Mouse (Mus musculus) cerebellum, postnatal 14 days (tissue): Measurements from ENCODE around the gene Mfsd14a.
A peak's percentile ranks its signal among the peaks of the same experiment; 100 is the strongest.

ENCODE experiments used
- DNase-seq, 2 experiments: peaks; one replicate each; pipeline ENCODE4 v3.0.0; 2021; ENCODE audit warnings: mixed read lengths in 2 of 2

The Mfsd14a gene

DNA sequence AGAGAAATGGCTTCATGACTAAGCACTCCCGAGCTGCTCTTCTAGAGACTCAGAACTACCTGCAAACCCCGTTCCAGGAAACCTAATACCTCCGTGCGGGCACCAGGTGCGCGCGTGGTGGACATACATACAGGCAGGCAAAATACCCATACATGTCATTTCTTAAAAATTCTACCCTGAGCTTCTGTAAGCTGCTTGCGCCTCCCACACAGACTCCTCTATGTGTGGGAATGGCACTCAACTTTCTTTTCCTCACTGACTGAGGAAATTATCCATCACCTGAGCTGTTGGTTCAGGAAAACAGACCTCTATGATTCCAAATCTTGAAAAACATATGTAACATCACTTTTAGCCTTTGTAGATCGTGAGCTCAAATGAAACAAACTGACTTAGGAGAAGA lies 11.8 kb downstream of the Mfsd14a start:
- DNase-seq, result no peak

DNA sequence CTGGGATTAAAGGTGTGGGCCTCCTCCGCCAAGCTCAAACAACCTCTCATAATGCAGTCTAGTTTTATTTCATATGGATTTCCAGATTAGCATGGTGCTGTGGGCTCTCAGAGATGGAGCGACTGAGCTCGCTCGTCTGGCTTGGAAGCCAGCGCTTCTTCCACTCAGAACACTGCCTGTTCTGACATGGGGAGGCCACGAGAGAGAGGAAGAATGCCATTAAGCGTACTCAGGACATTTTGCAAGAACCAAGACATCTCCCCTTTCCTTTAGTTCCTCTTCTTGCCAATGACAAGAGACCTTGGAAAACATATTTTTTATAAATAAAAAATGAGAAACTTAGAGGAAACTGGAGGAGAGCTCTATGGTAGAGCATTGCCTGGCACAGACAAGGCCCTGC lies 13.7 kb downstream of the Mfsd14a start:
- no peak for DNase-seq

DNA sequence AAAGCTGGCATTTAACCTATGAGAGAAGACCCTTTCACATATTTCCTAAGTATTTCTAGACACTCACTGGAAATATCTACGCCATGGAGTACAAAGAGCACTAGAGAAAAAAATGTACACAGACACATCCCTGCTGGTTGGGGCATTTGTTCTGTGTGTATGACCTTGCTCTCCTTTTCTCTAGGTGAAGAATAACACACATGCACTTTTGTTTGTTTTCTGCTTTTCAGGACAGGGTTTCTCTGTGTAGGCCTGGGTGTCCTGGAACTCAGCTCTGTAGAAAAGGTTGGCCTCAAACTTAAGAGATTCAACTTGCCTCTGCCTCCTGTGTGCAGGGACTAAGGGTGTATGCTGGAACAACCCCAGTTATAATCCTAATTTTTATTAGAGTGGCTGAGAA lies 16.1 kb downstream of the Mfsd14a start:
- no peak for DNase-seq

DNA sequence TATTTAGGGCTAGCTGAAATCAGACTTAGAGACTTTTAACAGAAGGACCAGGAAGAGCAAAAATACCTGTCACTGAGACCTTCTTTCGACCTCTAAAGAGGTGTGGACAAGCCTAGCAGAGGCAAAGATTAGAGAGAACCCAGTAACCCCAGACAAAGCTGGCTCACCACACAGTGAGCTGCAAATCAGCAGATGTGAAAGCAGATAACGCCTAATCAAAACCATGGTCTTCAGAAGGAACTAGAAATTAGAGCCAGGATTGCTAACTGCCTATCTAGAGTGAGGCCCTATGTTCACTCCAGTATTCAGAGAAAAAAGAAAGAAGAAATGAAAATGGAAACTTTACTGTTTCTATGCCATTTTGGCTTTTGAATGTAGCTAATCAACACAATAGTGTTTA lies 20.1 kb downstream of the Mfsd14a start:
- DNase-seq, result no peak

DNA sequence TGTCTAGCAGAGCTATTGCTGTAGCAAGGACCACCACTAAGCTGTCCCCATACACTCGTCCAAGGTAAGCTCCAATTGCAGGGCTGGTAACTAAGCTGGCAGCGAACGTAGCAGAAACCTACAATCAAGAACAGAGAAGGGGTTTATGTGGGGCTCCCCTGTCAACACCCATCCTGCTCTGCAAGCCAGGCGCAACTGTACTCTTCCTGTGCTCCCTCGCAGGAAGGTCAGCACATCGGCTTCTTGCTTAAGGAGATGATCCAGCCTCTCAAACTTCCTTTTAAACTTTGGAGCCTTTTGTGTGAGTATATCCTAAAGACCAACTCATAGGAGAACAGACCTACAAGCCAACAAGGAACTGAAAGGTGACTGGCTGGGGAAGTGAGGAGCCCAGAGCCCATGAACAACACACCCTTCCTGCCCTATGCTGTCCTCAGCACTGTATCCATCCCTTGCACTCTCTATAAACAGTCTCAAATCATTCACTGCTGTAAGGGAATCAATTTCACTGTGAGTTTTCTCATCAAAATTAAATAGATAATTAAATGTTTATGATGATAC lies 20.6 kb downstream of the Mfsd14a start:
- DNase-seq, result no peak

DNA sequence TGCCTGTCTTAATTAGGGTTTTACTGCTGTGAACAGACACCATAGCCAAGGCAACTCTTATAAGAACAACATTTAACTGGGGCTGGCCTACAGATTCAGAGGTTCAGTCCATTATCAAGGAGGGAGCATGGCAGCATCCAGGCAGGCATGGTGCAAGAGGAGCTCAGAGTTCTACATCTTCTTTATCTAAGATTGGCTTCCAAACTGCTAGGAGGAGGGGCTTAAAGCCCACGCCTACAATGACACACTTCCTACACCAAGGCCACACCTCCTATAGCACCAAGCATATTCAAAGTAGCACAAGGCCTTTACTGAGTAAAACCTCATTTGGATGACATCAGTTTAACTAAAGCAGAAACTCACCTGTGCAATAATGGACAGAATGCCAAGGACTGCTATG lies 22.5 kb downstream of the Mfsd14a start:
- DNase-seq, result no peak

DNA sequence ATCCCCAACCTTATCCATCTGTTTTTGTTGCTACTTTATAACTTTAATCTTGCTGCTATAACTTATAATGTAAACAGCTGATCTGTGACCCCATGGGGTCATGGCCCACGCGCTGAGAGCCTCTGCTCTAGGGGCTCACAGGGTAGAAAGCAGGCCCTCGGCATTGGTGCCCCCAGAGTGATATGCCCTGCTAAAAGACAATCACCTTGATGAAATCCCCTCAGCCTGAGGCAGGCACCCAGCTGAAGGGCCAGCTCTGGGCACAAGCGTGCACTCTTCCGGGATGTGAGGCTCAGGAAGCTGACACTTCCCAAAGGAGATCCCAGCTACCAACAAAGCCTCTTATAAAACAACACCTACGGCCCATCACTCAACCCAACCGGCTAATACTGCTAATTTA lies 23.9 kb downstream of the Mfsd14a start:
- DNase-seq, result no peak

DNA sequence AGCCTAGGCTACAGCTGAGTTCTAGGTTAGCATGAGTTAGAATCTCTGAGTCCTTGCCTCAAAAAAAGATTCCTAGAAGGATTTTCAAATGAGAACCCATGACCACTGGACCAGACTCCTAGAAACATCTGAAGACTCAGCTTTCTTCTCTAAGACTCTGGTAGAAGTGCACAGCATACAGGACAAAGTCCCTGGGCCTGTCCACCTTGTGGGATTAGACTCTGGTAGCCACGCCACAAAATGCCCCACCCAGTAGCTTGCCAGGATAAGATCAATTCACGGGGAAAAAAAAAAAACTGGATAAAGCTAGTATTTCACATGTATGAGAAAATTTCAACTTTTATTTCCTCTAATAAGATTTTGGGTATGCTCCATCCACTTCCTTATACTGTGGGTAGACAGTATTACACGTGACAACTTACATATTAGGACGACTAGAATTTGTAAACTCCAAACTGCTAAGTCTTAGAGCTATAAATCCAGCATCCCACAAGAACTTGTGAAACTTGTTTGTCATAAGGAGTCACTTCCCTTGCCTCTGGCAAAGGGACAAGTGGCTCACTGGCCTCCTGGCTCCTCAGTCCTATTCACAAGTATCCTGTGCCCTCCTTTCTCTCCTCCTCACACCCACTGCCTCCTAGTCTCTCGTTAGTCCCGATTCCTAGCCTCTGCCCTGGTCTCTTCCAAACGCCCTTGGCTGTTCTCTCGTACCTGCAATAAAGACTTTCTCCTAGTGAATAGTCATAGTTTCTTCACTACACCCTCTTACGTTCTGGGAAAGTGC lies 24.6 kb downstream of the Mfsd14a start:
- DNase-seq, result no peak

DNA sequence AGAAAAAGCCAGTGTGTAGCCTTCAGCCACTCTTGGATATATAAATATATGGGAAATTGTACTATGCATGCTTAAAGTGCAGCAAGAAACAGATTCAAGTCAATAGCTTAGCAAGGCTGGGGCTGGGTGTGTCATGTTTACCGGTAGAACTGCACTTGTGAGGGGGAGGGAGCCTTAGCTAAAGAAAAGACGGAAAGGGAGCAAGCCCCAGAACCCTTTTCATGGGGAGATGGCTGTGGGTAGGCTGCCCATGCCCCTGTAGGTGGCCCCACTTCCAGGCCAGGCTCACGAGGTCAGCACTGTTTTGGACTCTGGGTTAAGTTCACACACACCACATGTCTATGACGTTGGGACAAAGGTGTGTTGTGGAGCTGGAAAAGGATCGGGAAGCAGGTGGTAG lies 26.7 kb downstream of the Mfsd14a start:
- DNase-seq, result no peak

DNA sequence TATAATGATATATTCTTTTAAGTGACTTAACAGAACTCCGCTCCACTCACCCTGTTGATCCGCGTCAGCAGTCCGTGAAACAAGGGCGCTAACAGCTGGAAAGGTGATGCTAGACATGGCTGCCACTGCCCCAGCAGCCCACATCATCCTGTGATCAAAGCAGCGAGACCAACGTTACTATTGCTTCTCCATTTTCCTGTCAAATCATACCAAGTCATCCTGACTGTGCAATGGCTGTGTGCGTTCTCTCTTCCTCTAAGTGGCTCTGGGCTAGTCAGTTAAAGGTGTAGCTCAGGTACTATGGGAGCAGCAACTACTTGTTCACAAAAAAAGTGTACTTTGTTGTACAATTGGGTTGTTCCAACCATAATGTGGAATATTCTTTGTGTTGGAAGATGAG lies 27.6 kb downstream of the Mfsd14a start:
- no peak for DNase-seq

DNA sequence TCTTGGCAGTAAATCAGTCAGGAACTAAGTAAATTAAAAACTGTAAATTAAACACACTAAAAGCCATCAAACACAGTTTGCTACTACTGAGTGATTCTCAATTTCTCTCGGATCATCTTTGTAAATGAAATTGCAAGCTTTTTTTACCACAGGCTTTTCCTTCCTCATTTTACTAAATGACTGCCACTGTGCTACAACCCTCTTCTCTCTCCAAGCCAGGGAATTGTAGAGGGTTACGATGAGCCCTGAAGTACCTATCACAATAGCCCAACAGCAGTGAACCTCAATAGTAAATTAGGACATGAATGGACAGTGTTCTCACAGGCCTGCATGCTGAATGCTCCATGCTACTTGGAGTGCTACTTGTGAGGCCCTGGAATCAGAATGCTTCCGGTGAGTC lies 28.4 kb downstream of the Mfsd14a start:
- no peak for DNase-seq

DNA sequence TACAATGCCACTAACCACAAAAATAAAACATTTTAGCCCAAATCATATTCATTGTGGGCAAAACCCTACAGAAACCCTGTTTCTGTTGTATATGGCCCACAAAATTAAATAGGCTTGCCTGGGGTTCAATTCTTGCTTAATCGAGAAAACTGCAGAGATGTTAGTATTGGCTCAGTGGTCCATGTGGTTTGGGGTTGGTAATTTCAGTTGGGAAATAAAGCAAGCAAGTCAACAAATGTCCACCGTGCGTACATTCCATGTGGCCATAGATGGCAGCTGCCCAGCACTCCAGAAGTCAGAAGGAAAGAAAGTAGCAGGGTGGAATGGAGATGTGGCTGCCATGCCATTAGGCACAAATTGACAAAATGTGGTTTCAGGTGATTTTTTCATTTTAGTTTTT lies 29.5 kb downstream of the Mfsd14a start:
- no peak for DNase-seq

DNA sequence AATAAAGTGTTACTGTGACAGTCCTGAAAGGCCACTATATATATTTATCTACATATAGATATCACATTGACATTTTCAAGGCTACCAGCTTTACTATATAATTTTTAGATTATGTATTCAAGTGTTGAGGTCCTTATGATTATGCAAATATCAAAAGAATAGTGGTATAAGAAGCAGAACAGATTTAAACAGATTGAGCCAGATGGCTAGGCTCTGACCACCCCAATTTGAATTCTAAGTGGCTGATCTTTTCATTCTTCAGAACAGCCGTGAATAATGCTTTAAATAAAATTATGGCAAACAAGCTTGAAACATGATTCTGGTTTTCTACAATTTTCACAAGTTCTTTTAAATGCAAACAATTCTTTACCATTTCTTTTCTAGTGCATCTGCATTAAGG lies 31.0 kb downstream of the Mfsd14a start:
- DNase-seq, result no peak

DNA sequence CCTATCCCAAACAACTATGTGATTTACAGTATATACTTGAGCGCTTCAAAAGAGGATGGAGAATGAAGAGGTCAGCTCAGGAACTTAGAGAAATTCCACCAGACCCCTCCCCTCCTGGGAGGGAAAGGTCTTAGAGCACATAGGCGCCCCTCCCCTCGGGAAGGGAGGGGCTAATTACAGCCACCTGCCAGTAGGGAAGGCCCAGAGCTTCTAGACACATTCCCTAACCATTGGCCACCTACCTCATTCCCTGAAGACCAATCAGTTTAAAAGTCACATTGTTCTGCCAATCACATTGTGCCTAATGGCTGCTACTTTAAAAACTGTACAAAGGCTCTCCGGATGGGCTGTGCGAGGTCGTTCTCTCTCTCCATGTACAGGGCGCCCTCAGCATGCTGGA lies 39.8 kb downstream of the Mfsd14a start:
- no peak for DNase-seq

DNA sequence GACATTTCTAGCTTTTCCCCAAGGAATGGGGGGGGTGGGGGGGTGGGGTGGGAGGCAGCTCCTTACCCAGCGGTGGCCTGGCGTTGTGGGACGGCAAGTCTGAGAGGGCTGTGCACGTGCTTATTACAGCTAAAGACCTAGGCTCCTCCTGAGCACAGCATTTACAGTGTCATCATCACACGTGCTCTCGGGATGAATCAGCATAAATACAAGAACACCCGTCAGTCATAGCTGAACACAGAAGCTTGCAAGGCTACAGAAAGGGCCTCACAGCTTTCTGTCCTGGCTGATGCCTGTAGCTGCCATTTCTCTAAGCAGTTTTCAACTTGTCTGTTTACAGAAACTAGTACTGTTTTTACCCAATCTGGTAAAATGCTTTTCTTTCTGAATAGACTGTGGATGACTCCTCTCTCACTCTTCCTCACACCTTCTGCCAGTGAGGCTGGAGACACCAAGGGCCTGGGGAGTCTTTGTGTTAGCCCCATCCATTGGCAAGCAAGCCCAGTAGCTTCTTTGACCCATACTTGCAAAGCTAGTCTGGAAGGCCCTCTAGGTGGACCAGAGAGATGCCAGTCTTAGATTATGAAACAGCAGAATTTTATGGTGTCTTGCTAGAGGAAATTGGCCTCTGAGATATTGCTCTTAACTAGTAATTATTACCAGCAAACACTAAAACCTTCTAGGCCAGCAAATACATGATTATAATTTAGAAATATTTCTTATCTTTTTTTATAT lies 41.7 kb downstream of the Mfsd14a start:
- DNase-seq, result no peak

DNA sequence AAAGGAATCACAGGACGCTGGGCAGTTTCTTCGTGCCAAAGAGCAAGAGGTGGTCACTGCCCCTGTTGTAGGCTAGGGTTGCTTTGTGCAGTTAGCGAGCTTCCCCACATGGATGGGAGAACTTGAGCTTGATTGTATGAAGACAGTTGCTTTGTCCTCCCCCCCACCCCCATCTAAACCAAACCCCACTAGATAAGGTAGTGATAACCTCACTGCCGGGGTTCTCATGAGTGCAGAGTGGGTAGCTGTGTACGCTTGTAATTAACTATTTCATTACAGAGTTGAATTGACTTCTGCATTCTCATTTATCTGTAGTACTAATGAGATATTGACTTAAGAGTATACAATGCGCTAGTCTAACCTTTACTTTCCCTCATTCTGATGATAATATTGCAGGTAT lies 43.6 kb downstream of the Mfsd14a start:
- DNase-seq, result no peak

DNA sequence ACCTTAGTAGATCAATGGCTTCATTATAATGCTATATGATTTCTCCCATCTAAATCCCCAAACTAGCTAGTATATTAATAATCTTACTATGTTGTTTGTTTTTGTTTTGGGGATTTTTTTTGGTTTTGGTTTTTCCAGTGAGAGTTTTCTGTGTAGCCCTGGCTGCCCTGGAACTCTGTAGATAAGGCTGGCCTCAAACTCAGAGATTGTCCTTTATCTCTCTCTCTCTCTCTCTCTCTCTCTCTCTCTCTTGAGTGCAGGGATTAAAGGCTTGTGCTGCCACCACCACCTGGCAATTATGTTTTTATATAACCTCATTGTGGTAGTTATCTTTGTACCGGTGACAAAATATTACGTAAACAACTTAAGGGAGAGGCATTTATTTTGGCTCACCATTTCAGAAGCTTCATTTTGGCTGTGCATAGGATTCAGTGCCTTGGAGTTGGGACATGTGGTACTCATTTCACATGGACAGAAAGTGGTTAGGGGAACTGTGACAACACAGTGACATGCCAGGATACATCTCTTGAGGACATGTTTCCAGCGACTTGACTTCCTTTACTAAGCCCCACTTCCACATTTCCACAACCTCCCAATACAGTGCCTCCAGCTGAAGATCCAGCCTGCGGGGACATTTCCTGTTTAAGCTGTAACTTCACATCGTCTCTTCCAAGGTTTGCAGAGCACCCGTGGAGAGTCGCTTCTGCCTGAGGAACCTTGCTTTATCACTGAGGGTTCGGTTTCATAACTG lies 47.0 kb downstream of the Mfsd14a start:
- DNase-seq, result no peak

DNA sequence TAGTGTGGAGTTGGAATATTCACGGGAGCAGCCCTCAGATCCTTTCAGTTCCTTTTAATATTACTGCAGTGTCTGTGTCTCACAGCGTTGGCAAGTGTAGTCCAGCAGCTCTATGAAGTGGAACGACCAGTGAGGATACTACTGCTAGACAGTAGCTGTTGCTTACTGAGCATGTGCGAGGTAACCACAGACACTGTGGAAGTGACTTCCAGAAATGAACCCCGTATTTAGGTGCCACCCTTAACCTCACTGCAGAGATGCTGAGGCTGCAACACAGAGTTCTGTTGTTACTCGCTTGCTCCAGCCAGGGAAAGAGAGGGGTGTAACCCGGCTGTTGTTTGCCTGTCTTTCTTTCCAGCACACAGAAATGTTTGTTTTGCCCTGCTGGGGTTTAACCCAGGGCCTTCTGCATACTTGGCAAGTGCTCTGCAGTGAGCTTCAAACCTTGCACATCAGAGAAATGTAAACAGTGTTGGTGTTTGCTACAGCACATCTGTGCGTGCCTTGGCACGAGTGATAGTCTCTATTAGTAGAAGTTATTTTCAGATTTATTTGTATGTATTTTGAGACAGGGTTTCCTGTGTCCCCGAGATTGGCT lies 48.1 kb downstream of the Mfsd14a start, which contains the start of gene Trmt13:
Gene Trmt13 (minus strand): TSS at position 293 of the 598 bp plus-strand sequence.
- DNase-seq, result no peak

DNA sequence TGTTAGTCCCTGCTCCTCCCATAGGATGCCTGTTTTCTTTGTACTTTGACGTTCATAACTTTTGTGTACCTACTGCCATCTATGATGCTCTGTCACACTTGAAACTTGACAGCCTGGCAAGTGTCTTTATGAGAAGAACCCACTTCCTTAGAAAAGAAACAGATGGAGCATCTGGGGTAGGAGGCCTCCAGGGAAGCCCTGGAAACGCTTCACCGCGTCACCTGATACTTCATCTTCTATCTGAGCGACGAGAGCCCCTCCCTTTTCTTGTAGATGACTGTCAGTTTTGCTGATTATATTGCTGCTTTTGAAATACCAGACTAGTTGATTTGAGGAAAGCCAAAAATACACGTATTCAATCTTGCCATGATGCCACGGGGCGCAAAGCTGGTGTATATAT lies 57.9 kb downstream of the Mfsd14a start:
- DNase-seq, result peak in 1 of 2 experiments; percentile 20

DNA sequence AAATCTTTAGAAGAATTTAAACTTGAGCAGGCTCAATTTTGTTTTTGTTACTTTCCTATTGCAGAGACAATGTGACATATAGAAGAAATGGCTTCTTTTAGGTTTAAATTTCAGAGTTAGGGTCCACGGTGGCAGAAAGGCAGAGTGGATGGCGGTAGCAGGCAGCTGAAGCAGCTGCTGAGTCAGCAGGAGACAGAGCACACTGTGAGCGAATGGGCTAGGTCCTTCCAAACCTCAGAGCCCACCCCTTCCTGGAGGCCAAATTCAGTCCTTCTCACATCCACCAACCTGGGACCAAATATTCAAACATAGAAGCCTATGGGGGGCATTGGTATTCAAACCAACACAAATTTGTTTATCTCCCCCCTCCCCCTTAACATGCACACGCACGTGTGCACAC lies 60.7 kb downstream of the Mfsd14a start:
- DNase-seq, result no peak

DNA sequence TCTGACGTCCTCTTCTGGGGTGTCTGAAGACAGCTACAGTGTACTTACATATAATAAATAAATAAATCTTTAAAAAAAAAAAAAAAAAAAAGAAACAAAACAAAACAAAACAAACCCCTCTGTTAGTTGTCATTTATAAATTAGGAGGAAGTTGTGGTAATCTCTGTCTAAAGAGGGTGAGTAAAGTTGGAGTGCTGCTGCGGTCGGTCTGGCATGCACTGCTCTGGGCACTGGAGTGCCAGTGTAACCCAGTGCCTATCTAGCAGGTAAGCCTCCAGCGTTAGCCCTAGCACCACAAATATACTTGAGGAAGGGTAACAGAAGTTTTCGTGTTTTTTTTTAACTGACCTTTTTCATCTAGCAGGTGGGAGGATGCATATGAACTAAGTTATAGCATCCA lies 61.5 kb downstream of the Mfsd14a start:
- no peak for DNase-seq

DNA sequence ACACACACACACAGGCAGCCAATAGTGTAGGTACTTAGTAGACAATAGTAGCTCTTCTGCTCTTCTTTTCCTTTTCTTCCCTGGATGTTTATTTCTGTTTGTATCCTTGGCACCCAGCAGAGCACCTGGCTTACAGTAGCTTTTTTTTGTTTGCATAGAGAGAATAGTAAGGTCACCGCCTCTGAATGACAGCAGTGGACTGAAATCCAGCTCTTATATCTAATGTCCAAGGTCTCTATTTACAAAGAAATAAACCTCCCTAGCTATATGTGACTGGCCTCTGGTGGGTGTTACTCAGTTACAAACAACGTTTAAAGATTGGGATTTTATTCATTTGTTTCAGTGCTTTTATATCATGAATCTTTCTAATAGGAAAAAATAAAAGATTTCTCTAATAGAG lies 62.8 kb downstream of the Mfsd14a start:
- no peak for DNase-seq

DNA sequence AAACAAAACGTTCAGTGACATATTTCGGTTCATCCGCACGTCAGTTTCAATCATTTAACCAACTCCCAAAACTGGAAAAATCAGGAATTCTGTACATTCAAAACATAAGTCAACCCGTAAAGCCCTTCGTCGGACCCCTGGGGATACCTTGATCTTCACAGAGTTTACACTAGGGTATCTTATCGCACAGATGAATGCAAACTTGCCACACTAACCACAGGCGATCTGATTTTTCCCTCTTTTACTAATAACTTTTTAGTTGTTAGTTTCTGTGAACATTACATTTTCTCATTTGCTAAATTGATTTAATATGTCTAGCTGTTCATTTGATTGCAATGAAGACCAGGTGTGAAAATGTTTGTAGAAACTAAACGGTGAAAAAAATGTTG lies 66.9 kb downstream of the Mfsd14a start:
- peak in 1 of 2 experiments; percentile 20 for DNase-seq
